Comparison of ENCODE assay signal across 8 mouse cellular contexts in genomic region chr9:27134410-27134809, GRCm38 (mm10). TPM values are rescaled to one million over a fixed set of nuclear protein-coding genes. Genes with fewer than 3 reads are reported as not detected.
DNase-seq lines count a peak whose midpoint lies in the region; ATAC-seq and TF ChIP-seq lines count a peak whose summit lies in the region.

No protein-coding gene starts in this region.

- no peaks in the 10 kb centered on the region for H3K27me3 ChIP-seq in midbrain, embryonic 14.5 days (ENCODE audit: control insufficient read depth, insufficient read depth, low read length)
- no peaks in the 10 kb centered on the region for H3K27me3 ChIP-seq in midbrain, embryonic 10.5 days (ENCODE audit: low read depth, poor library complexity, severe bottlenecking)

- DNase-seq in gastrocnemius, adult 2 months, result no peak
- DNase-seq in gastrocnemius, postnatal 36 days, result no peak
- DNase-seq in midbrain, embryonic 14.5 days, result peak; percentile 79
- no peak for DNase-seq in midbrain, embryonic 10.5 days (ENCODE audit: low spot score)
- peak; percentile 30 for DNase-seq in adrenal gland, postnatal 25 days
- peak; percentile 56 for DNase-seq in heart, postnatal 4 days
- no peak for DNase-seq in B cell, adult 2 months

- peak; percentile 85 for TF ChIP-seq CTCF in gastrocnemius, adult 2 months (IDR thresholded peaks at IDR 0.05)

- intact Hi-C loops in gastrocnemius, adult 2 months (cut with DNase I), result loop anchor here (1.0 kb wide), 1 partner anchor 42 kb away; no protein-coding TSS in a partner anchor
- intact Hi-C loops in gastrocnemius, postnatal 36 days (cut with DNase I), result no loop called here

- 83% methylated on average over 1 of the region's 1 CpGs for WGBS in midbrain, embryonic 14.5 days
- WGBS in midbrain, embryonic 10.5 days, result 79% methylated on average over 1 of the region's 1 CpGs

- H3K36me3 ChIP-seq in midbrain, embryonic 14.5 days (ENCODE audit: control insufficient read depth, insufficient read depth, low read length), result no peaks in the 10 kb centered on the region
- H3K36me3 ChIP-seq in midbrain, embryonic 10.5 days, result peaks cover 29% of the 10 kb centered on the region

- no peak overlapping the region for H3K9ac ChIP-seq in midbrain, embryonic 14.5 days (replicated peaks; ENCODE audit: low read length)

- no peak for ATAC-seq in midbrain, embryonic 14.5 days (ENCODE audit: low FRiP score, low TSS enrichment)
- ATAC-seq in megakaryocyte-erythroid progenitor cell, adult 5-6 weeks (replicated peaks; ENCODE audit: low FRiP score, low TSS enrichment, poor library complexity, severe bottlenecking), result peak; percentile 67; the same call in 1 of the 2 replicates

- H3K4me3 ChIP-seq in gastrocnemius, adult 2 months, result no peak overlapping the region
- H3K4me3 ChIP-seq in midbrain, embryonic 14.5 days (replicated peaks; ENCODE audit: low read depth, low read length), result no peak overlapping the region
- no peak overlapping the region for H3K4me3 ChIP-seq in midbrain, embryonic 10.5 days

- H3K27ac ChIP-seq in gastrocnemius, adult 2 months, result no peak overlapping the region
- no peak overlapping the region for H3K27ac ChIP-seq in midbrain, embryonic 14.5 days (replicated peaks; ENCODE audit: low read depth, low read length)
- no peak overlapping the region for H3K27ac ChIP-seq in midbrain, embryonic 10.5 days (replicated peaks)

- no peak overlapping the region for H3K4me2 ChIP-seq in midbrain, embryonic 14.5 days (ENCODE audit: low read length)

- H3K4me1 ChIP-seq in midbrain, embryonic 14.5 days (ENCODE audit: control insufficient read depth, insufficient read depth, low read length), result no peaks in the 10 kb centered on the region
- peaks cover 7% of the 10 kb centered on the region for H3K4me1 ChIP-seq in midbrain, embryonic 10.5 days

- H3K9me3 ChIP-seq in midbrain, embryonic 14.5 days (ENCODE audit: control insufficient read depth, low read length), result no peaks in the 10 kb centered on the region
- no peaks in the 10 kb centered on the region for H3K9me3 ChIP-seq in midbrain, embryonic 10.5 days (replicated peaks)

RNA-seq across cellular contexts. Expression of gene Jam3, which starts 20.8 kb away (rescaled TPM):
- 10 to 100 TPM in 1 of 2 experiments, 1 to 10 TPM in 1; 5.5 to 11.4 TPM for total RNA-seq in gastrocnemius, adult 2 months (2021)
- total RNA-seq in gastrocnemius, postnatal 36 days (2021), result 1 to 10 TPM; 7.1 to 8.2 TPM
- polyA plus RNA-seq in midbrain, embryonic 14.5 days (2014; fragmentation: Nextera tagmentation; extraction: Ambion mirVana), result 46.9 and 62.4 TPM in 2 replicates
- 146 and 147 TPM in 2 replicates for polyA plus RNA-seq in midbrain, embryonic 10.5 days (2016; fragmentation: Nextera tagmentation; extraction: Ambion mirVana)
- 35.7 and 36.5 TPM in 2 replicates for total RNA-seq in adrenal gland, postnatal 25 days (2021)
- total RNA-seq in heart, postnatal 4 days (2021), result 10 to 100 TPM; 17.3 to 22.5 TPM
- total RNA-seq in megakaryocyte-erythroid progenitor cell, adult 5-6 weeks (2014; fragmentation: Nextera tagmentation), result not detected in 2 replicates
- not detected in 2 replicates for total RNA-seq in megakaryocyte-erythroid progenitor cell, adult 5-6 weeks (2017)

Comparison
In these comparisons a context has a peak if more than half of its experiments do, and no peak if none do; other contexts are left out.
1. DNase-seq: peak in midbrain, embryonic 14.5 days (single experiment), adrenal gland, postnatal 25 days (single experiment) and heart, postnatal 4 days (single experiment); none in gastrocnemius, adult 2 months (single experiment), gastrocnemius, postnatal 36 days (0 of 2), midbrain, embryonic 10.5 days (single experiment) and B cell, adult 2 months (0 of 2).
2. RNA of gene Jam3, which starts 20.8 kb away (total RNA-seq): 35.7 to 36.5 TPM in adrenal gland, postnatal 25 days, 17.3 to 22.5 TPM in heart, postnatal 4 days, 5.5 to 11.4 TPM in gastrocnemius, adult 2 months and 7.1 to 8.2 TPM in gastrocnemius, postnatal 36 days; not detected in megakaryocyte-erythroid progenitor cell, adult 5-6 weeks; every median in the first group is over 4 times any median in the second.